Mouse (Mus musculus) G1E (cell line): ENCODE measurements around the gene Zfp37.

ENCODE experiments used
- CTCF ChIP-seq: IDR thresholded peaks from 2 replicates; pipeline ENCODE4 v1.5.1; 2012; ENCODE audit warnings: low read depth, low read length, inconsistent platforms, mixed read lengths
- TAL1 ChIP-seq: conservative IDR thresholded peaks from 2 replicates; pipeline ENCODE4 v1.6.1; 2012; ENCODE audit warnings: low read depth, low read length, inconsistent platforms, mixed read lengths

- TF ChIP-seq CTCF (no peak), TAL1 (no peak)
These were observed 56.4 kb downstream of the Zfp37 start for GRCm38 (mm10) chr4:62174471-62174870.
